Comparison of ENCODE assay signal across 8 mouse cellular contexts in the genomic region with DNA sequence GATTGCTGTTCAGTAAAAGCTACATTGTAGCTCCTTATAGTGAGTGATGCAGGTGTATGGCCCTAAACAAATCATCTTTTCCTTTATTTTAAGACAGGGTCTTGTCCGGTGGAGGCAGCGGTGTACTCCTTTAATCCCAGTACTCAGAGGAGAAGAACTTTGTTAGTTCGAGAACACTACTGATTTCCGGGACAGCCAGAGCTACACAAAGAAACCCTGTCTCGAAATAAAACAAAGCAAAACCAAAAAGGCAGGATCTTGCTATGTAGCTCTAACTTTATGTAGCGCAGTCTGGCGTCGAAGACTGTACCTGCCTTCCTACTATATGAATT. TPM values are rescaled to one million over a fixed set of nuclear protein-coding genes. Genes with fewer than 3 reads are reported as not detected.
DNase-seq lines count a peak whose midpoint lies in the region; ATAC-seq and TF ChIP-seq lines count a peak whose summit lies in the region.

No protein-coding gene starts in this region.

- no peak for TF ChIP-seq POLR2A in cerebellum, adult 2 months (IDR thresholded peaks at IDR 0.05; ENCODE audit: borderline replicate concordance, insufficient read depth, low read length)
- no peak for TF ChIP-seq POLR2A in thymus, adult 2 months (IDR thresholded peaks at IDR 0.05; ENCODE audit: control insufficient read depth, extremely low read depth, insufficient read depth, low read length, poor library complexity)

- 33% methylated on average over 8 of the region's 8 CpGs for WGBS in cerebellum, adult 2 months
- 38% methylated on average over 8 of the region's 8 CpGs for WGBS in thymus, adult 2 months
- 27% methylated on average over 8 of the region's 8 CpGs for WGBS in liver, embryonic 13.5 days (ENCODE audit: insufficient replicate concordance)

- no peaks in the 10 kb centered on the region for H3K27me3 ChIP-seq in cerebellum, adult 2 months (ENCODE audit: control insufficient read depth, insufficient read depth, low read length)
- no peaks in the 10 kb centered on the region for H3K27me3 ChIP-seq in thymus, adult 2 months (ENCODE audit: control insufficient read depth, insufficient read depth, low read length)
- no peaks in the 10 kb centered on the region; the same call in 1 of the 2 replicates for H3K27me3 ChIP-seq in liver, embryonic 13.5 days

- no peak overlapping the region for H3K27ac ChIP-seq in cerebellum, adult 2 months (ENCODE audit: insufficient read depth, low read length)
- peak overlapping the region; percentile 19; the same call in 1 of the 2 replicates for H3K27ac ChIP-seq in thymus, adult 2 months (ENCODE audit: control insufficient read depth, insufficient read depth, low read length)
- peak overlapping the region; percentile 66 for H3K27ac ChIP-seq in liver, embryonic 13.5 days

- no peaks in the 10 kb centered on the region for H3K9me3 ChIP-seq in liver, embryonic 13.5 days (replicated peaks)

- no peak for TF ChIP-seq CTCF in cerebellum, adult 2 months (IDR thresholded peaks at IDR 0.05; ENCODE audit: borderline replicate concordance, insufficient read depth, low read depth, low read length)
- no peak for TF ChIP-seq CTCF in thymus, adult 2 months (IDR thresholded peaks at IDR 0.05; ENCODE audit: borderline replicate concordance, control insufficient read depth, extremely low read depth, insufficient read depth, low read length, poor library complexity)

- H3K9ac ChIP-seq in liver, embryonic 13.5 days, result peak overlapping the region; percentile 56

- no peak for ATAC-seq in liver, embryonic 13.5 days (ENCODE audit: low read depth)

- no peaks in the 10 kb centered on the region for H3K36me3 ChIP-seq in thymus, adult 2 months (ENCODE audit: control insufficient read depth, insufficient read depth, low read length)
- peaks cover 9% of the 10 kb centered on the region for H3K36me3 ChIP-seq in liver, embryonic 13.5 days

- no peak for DNase-seq in cerebellum, adult 2 months
- DNase-seq in cerebellum, adult 8-10 months, result no peak
- no peak for DNase-seq in thymus, adult 2 months
- DNase-seq in thymus, postnatal 14 days, result no peak
- DNase-seq in liver, embryonic 13.5 days, result no peak
- no peak for DNase-seq in c-Kit-positive CD71-positive TER-119-positive erythroid progenitor cells, embryonic 14.5 days (ENCODE audit: low spot score)
- no peak for DNase-seq in left cerebral cortex, adult 11 months (ENCODE audit: low spot score)
- DNase-seq in retina, embryonic 14.5 days (ENCODE audit: low spot score), result no peak

- H3K4me1 ChIP-seq in cerebellum, adult 2 months (ENCODE audit: control insufficient read depth, insufficient read depth, low read length), result no peaks in the 10 kb centered on the region
- peaks cover 6% of the 10 kb centered on the region for H3K4me1 ChIP-seq in thymus, adult 2 months (replicated peaks; ENCODE audit: control insufficient read depth, insufficient read depth, low read length)
- peaks cover 27% of the 10 kb centered on the region for H3K4me1 ChIP-seq in liver, embryonic 13.5 days (replicated peaks)

- peak overlapping the region; percentile 70 for H3K4me3 ChIP-seq in cerebellum, adult 2 months (replicated peaks; ENCODE audit: insufficient read depth, low read depth, low read length)
- no peak overlapping the region for H3K4me3 ChIP-seq in thymus, adult 2 months (ENCODE audit: control insufficient read depth, insufficient read depth, low read length)
- peak overlapping the region; percentile 97 for H3K4me3 ChIP-seq in liver, embryonic 13.5 days (replicated peaks)

- peak overlapping the region; percentile 82 for H3K4me2 ChIP-seq in liver, embryonic 13.5 days

RNA-seq across cellular contexts. Expression of gene Haus6, which starts 0.4 kb away (rescaled TPM):
- polyA plus RNA-seq in cerebellum, adult 2 months (2012; rRNA removed), result 4.4 and 4.8 TPM in 2 replicates
- 21.7 and 38.2 TPM in 2 replicates for polyA plus RNA-seq in thymus, adult 2 months (2012; rRNA removed)
- 14.3 and 18.6 TPM in 2 replicates for polyA plus RNA-seq in liver, embryonic 13.5 days (2015; fragmentation: Nextera tagmentation; extraction: Ambion mirVana)

RNA-seq across cellular contexts. Expression of gene Rraga, which starts 36.8 kb away (rescaled TPM):
- polyA plus RNA-seq in cerebellum, adult 2 months (2012; rRNA removed), result 150 and 151 TPM in 2 replicates
- 32.6 and 49.6 TPM in 2 replicates for polyA plus RNA-seq in thymus, adult 2 months (2012; rRNA removed)
- 31.5 and 36.6 TPM in 2 replicates for polyA plus RNA-seq in liver, embryonic 13.5 days (2015; fragmentation: Nextera tagmentation; extraction: Ambion mirVana)

RNA-seq across cellular contexts. Expression of gene Saxo1, which starts 54.1 kb away (rescaled TPM):
- not detected in 2 replicates for polyA plus RNA-seq in cerebellum, adult 2 months (2012; rRNA removed)
- polyA plus RNA-seq in thymus, adult 2 months (2012; rRNA removed), result 0.06 and 0.08 TPM in 2 replicates
- polyA plus RNA-seq in liver, embryonic 13.5 days (2015; fragmentation: Nextera tagmentation; extraction: Ambion mirVana), result not detected in 2 replicates

RNA-seq across cellular contexts. Expression of gene Plin2, which starts 57.6 kb away (rescaled TPM):
- polyA plus RNA-seq in cerebellum, adult 2 months (2012; rRNA removed), result 25.5 and 26.7 TPM in 2 replicates
- polyA plus RNA-seq in thymus, adult 2 months (2012; rRNA removed), result 105 and 107 TPM in 2 replicates
- polyA plus RNA-seq in liver, embryonic 13.5 days (2015; fragmentation: Nextera tagmentation; extraction: Ambion mirVana), result 144 and 148 TPM in 2 replicates
